Mouse (Mus musculus) v-Abl transformed pro-B cells (cell line): Measurements from ENCODE around the gene Cfap44.
"Not testable (repeated sequence)": the region's sequence is repeated elsewhere in the genome, so short reads cannot be mapped to it uniquely, and the experiment has no call there.

Experiments
- in situ Hi-C, 2 experiments: fragments of 400-800 bp; cut with MboI; formaldehyde crosslinking; loops; one replicate each; pipeline ENCODE4 v1.15.1; 2025; ENCODE audit not compliant: unreplicated experiment in 2 of 2

Gene Cfap44

DNA sequence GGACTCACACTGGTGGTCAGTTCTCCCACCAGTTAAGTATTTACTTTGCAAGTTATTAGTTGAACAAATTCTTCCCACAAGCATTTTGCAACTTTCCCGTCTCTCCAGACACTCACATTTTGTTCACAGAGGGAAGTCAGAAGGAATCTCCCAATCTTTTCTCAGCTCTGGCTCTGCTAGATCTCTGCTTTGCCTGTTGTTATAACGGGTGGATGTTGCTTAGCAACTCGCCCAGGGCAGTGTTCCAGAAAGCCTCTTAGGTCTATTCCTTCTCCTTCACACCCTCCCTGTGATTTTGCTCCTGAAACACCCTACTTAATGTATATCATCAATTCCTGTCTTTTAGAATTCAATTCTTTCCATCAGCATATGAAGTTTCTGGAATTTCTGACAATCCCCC, 28.9 kb downstream of the Cfap44 start:
- in situ Hi-C loops: no loop called here

- in situ Hi-C loops: no loop called here
Measured at GRCm38 (mm10) chr16:44428456-44428855, 33.9 kb downstream of the Cfap44 start.

DNA sequence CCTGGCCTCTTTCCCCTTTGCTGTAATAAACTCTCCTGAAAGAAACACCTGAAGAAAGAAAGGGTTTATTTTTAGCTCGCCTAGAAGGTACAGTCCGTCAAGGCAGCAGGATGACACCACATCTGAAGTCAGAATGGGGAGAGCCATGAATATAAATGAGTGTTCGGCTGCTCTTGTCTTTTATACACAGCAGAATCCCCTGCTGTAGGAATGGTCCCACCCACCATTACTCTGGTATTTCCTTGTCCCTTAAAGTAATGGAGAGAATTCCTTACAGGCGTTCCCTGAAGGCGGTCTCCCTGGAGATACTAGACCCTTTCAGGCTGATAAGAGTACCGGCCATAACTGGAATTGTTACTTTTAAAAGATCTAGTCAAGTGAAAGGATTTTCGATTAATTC, 35.4 kb downstream of the Cfap44 start:
- in situ Hi-C loops: no loop called here

DNA sequence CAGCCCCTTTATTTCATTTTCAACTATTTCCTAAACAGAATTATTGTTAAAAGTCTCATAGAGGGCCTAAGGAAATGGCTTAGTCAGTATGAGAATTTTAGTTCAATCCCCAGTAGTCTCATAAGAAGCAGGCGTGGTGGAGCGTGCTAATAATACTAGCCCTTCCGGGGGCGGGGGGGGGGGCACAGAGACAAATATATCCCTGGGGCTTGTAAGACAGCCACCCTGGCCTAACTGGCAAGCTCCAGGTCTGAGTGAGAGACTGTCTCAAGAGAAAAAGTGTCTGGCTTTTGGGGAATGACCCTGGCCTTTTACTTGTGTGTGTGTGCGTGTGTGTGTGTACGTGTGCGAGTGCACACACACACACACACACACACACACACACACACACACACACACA, 40.3 kb downstream of the Cfap44 start:
- in situ Hi-C loops: no loop called here

DNA sequence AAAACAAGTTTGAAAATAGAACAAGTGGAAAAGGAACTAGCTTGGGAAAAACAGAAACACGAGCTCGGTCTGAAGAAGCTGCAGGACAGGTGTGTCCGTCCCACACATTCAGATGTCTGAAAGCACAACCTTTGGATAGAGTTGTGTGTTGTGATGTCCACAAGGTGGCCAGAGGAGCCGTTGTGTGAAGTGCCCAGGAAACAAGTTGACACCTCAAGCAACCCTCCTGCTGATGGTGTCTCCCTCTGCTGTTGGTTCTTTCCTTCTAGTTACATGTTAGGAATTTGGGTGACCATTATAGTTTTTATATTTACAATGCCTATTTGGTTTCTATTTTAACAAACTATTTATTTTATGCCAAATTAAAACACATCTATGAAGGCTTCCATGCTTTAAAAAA, 40.9 kb downstream of the Cfap44 start:
- in situ Hi-C loops: no loop called here

GRCm38 (mm10) chr16:44441913-44442312, 47.3 kb downstream of the Cfap44 start:
- in situ Hi-C loops: not testable (repeated sequence)

- in situ Hi-C loops: no loop called here
Measured at GRCm38 (mm10) chr16:44457858-44458257, 63.3 kb downstream of the Cfap44 start.

DNA sequence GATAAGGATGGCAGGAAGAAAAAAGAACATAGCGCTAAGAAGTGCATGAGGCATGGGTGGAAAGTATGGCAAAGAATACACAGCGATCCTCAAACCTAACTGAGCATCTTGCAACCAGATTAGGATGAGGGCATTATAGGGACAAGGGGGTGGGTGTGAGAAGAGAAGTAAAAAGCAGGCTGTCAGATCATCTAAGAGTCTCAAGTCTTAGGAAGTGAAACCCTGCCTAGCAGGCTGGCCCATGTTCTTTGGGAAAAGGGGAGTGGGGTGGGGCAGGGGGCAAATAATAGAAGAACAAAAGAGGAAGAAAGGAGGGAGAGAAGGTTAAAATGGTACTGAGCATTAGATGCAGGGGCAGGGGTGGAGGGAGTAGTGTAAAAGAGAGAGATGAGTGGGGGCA, 64.2 kb downstream of the Cfap44 start:
- in situ Hi-C loops: no loop called here

DNA sequence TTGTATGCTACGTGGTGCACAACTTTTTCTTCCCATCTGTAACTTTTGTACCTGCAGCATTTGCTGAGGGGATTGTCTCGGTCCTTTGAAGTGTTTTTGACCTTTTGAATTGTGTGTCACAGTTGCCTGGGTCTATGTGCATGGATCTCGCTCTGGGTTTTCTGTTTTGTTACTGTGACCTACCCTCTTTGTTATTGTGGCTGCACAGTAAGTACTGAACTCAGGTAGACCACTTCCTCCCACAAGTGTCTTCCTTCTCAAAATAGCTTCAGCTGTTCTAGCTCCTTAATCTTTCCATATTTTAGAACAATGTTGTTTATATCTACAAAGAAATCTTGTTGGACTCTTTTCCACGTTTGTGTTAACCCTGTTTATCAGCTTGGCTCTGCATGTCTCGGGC, 66.3 kb downstream of the Cfap44 start:
- in situ Hi-C loops: no loop called here

- in situ Hi-C loops: loop anchor here in 1 of 2 experiments (25.0 kb wide), 1 partner anchor 1137 kb away; the partner anchor contains the start of gene Gcsam
Measured at GRCm38 (mm10) chr16:44475281-44475680, 80.7 kb downstream of the Cfap44 start.

GRCm38 (mm10) chr16:44475682-44476375, 81.2 kb downstream of the Cfap44 start:
- in situ Hi-C loops: loop anchor here in 1 of 2 experiments (25.0 kb wide), 1 partner anchor 1136 kb away; the partner anchor contains the start of gene Gcsam

- in situ Hi-C loops: loop anchor here in 1 of 2 experiments (25.0 kb wide), 1 partner anchor 1134 kb away; the partner anchor contains the start of gene Gcsam
Measured at GRCm38 (mm10) chr16:44478767-44479166, 84.2 kb downstream of the Cfap44 start.

DNA sequence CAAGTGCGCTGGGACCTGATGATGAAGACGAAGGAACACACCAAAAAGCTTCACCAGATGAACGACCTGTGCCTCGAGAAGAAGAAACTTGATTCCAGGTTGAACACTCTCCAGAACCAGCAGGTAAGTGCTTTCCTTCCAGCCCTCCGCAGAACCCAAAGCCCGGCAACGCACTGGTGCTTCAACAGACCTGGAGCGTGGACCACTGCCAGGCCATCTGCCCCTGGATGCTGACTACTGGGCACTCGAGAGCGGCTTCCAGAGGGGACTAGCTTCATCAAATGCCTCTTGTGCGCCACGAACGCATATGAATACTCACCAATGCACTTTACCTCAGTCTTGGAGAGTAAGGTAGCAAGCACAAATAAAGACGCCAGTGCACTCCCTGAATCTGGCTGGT, 85.3 kb downstream of the Cfap44 start:
- in situ Hi-C loops: loop anchor here (5.0 to 25.0 kb wide), 7 partner anchors 235 to 1155 kb away; partner anchors contain the start of gene Gcsam (in 1 of the 2)

GRCm38 (mm10) chr16:44480616-44481015, 86.0 kb downstream of the Cfap44 start:
- in situ Hi-C loops: loop anchor here (5.0 to 25.0 kb wide), 7 partner anchors 234 to 1154 kb away; partner anchors contain the start of gene Gcsam (in 1 of the 2)

DNA sequence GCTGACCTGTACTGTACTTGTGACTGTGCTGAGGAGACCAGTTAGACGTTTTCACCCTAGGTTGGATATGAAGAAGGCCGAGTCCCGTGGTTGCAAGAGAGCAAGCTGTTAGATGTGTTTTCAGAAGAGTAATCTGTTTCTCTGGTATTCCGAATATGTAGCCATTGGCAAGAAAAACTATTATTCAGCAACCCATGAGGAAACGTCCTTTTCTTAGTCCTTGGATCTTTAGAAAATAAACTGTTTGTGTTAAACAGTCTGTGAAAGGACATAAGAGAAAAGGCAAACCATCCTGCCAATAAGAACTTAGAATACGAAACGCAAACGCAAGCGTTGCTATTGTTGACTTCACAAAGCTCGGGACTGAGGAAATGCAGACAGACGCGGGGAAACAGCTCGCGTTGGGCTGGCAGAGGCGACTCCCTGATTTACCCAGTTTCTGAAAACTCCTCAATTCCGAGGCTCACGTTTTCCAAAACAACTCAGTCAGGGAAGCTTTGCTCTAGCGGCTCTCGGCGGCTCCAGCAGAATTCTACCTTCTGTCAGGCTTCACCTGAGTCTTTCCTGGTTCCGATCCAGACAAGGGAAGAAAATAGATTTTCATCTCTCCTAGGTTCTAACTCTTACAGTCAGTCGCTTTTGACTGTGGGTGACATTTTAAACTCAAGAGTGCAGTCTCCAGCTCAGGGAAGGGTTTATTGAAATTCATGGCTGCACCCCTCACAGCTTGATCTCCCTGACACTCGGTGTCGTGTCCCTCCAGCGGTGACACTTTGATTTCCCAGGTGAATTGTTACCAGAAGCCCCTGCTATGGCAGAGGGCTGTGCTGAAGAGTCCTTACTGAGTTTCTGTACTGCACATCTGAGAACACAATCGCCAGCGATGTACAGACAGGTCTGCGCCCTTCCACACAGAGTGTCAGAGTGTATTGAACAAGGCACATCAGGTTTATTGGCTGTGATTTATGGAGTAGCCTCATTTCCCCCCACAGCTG, 87.3 kb downstream of the Cfap44 start:
- in situ Hi-C loops: loop anchor here (5.0 to 25.0 kb wide), 7 partner anchors 233 to 1153 kb away; partner anchors contain the start of gene Gcsam (in 1 of the 2)

GRCm38 (mm10) chr16:44484079-44484478, 89.5 kb downstream of the Cfap44 start:
- in situ Hi-C loops: loop anchor here (5.0 to 25.0 kb wide), 7 partner anchors 231 to 1151 kb away; partner anchors contain the start of gene Gcsam (in 1 of the 2)

- in situ Hi-C loops: loop anchor here (5.0 to 25.0 kb wide), 7 partner anchors 230 to 1150 kb away; partner anchors contain the start of gene Gcsam (in 1 of the 2)
Measured at GRCm38 (mm10) chr16:44484831-44485230, 90.2 kb downstream of the Cfap44 start.

DNA sequence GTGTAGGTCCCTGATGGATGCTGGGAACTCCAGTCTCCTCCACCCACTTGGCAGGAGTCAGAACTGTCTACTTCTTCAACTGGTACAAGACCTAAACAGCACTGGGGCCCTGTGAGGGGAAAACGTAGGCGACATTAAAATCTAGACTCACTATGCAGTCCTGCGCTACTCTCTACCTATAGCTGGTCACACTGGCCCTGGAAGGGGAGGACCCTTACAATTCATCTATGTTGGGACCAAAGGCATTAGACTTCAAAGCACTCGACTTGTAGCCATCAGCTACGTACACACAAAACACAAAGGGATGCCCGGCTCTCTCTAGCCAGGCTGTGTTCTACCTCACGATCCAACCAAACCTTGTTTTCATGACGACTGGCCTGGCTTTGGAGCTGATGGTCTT, 91.1 kb downstream of the Cfap44 start:
- in situ Hi-C loops: loop anchor here (5.0 to 25.0 kb wide), 6 partner anchors 229 to 1149 kb away; partner anchors contain the start of gene Gcsam (in 1 of the 2)

- in situ Hi-C loops: loop anchor here (5.0 to 25.0 kb wide), 6 partner anchors 228 to 1148 kb away; partner anchors contain the start of gene Gcsam (in 1 of the 2)
Measured at GRCm38 (mm10) chr16:44486612-44487011, 92.0 kb downstream of the Cfap44 start.

DNA sequence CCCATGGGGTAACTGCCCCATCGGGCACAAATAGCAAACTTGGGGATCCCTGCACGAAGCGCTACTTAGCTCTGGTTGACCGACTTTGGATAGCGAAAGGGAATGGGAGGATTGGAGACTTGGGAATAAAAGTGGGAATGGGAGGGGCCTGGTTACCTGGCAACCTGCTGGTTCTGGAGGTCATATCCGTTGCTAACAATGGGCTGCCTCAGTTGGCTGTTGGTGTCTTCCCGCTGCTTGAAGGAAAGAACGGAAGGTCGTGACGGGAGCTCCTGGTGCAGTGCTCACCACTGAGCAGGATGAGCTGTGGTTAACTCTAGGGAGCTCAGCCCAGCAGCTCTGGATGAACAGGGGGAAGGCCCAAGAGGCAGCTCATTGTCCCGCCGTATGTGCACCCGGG, 92.6 kb downstream of the Cfap44 start:
- in situ Hi-C loops: loop anchor here (5.0 to 25.0 kb wide), 6 partner anchors 228 to 1148 kb away; partner anchors contain the start of gene Gcsam (in 1 of the 2)
